Mouse (Mus musculus) cortical plate, adult 2 months (tissue): Measurements from ENCODE around the gene Szt2.

Experiments used
- CTCF ChIP-seq: fragments of 200-500 bp; IDR thresholded peaks from 2 replicates; pipeline ENCODE4 v1.5.1; 2011; ENCODE audit warnings: mild to moderate bottlenecking, control low read depth, low read length; ENCODE audit not compliant: insufficient read depth; ENCODE audit errors: extremely low read depth
- POLR2A ChIP-seq: fragments of 200-500 bp; IDR thresholded peaks from 2 replicates; pipeline ENCODE4 v1.6.1; 2011; ENCODE audit warnings: mild to moderate bottlenecking, low read length, control low read depth; ENCODE audit not compliant: insufficient read depth; ENCODE audit errors: extremely low read depth

GRCm38 (mm10) chr4:118402701-118403100, 6.4 kb downstream of the Szt2 start:
- TF ChIP-seq CTCF (no peak), POLR2A (no peak)
